Mouse (Mus musculus) small intestine, adult 2 months (tissue): ENCODE data around the gene Olfr65. TPM values are rescaled to one million over a fixed set of nuclear protein-coding genes. Genes with fewer than 3 reads are reported as not detected.

ENCODE experiments used
- H3K27ac ChIP-seq: fragments of 200-500 bp; 2 replicates; pipeline ENCODE4 v1.5.1; 2012; ENCODE audit warnings: low read depth, low read length, control low read depth, inconsistent platforms; ENCODE audit not compliant: insufficient read depth
- H3K27me3 ChIP-seq: fragments of 200-500 bp; 2 replicates; pipeline ENCODE4 v1.6.1; 2012; ENCODE audit warnings: mild to moderate bottlenecking, moderate library complexity, low read length, inconsistent platforms; ENCODE audit not compliant: control insufficient read depth, insufficient read depth
- H3K36me3 ChIP-seq: fragments of 200-500 bp; 2 replicates; pipeline ENCODE4 v1.6.1; 2012; ENCODE audit warnings: mild to moderate bottlenecking, low read length, control low read depth, inconsistent platforms; ENCODE audit not compliant: control insufficient read depth, insufficient read depth
- H3K4me1 ChIP-seq: fragments of 200-500 bp; 2 replicates; pipeline ENCODE4 v1.6.1; 2012; ENCODE audit warnings: low read length, inconsistent platforms, mixed read lengths; ENCODE audit not compliant: control insufficient read depth, insufficient read depth, insufficient read length
- H3K4me3 ChIP-seq: fragments of 200-500 bp; 2 replicates; pipeline ENCODE4 v1.5.1; 2012; ENCODE audit warnings: low read depth, mild to moderate bottlenecking, control low read depth, inconsistent platforms, low read length, moderate library complexity
- CTCF ChIP-seq: fragments of 200-500 bp; IDR thresholded peaks from 2 replicates; pipeline ENCODE4 v1.5.1; 2012; ENCODE audit warnings: low read depth, mild to moderate bottlenecking, control low read depth, inconsistent platforms, low read length, moderate library complexity, mixed read lengths; ENCODE audit not compliant: insufficient replicate concordance, insufficient read length; ENCODE audit errors: extremely low read depth
- POLR2A ChIP-seq: fragments of 200-500 bp; IDR thresholded peaks from 2 replicates; pipeline ENCODE4 v1.6.1; 2012; ENCODE audit warnings: low read depth, mild to moderate bottlenecking, control low read depth, inconsistent platforms, low read length, moderate library complexity
- WGBS: fragments of 180-500 bp; shearing (Covaris S2); methylation state at CpG from one replicate; pipeline ENCODE4 v1.1.7; 2018; 5-methylcytosine and 5-hydroxymethylcytosine counted together
- polyA plus RNA-seq: library from polyadenylated mRNA; depleted of rRNA; stranded (reverse); fragments of >200 nt; gene quantifications from 2 replicates; pipeline ENCODE4 v1.2.3, GENCODE M21; 2012; rRNA removed

Olfr65 gene
- polyA plus RNA-seq, 1 experiment = not detected

GRCm38 (mm10) chr7:103928525-103928924 lies 25.2 kb downstream of the Olfr65 start, which contains the start of gene Olfr631:
Olfr631 (plus strand) TSS chr7:103928825.
- no peaks in the 10 kb centered on the region for H3K36me3 ChIP-seq
- H3K4me3 ChIP-seq = no peak within 1 kb of the TSS
- TF ChIP-seq CTCF (no peak), POLR2A (no peak)
- H3K27me3 ChIP-seq = no peaks in the 10 kb centered on the region
- no peaks in the 10 kb centered on the region for H3K4me1 ChIP-seq
- no peak within 1 kb of the TSS for H3K27ac ChIP-seq

GRCm38 (mm10) chr7:103934264-103934663 lies 31.0 kb downstream of the Olfr65 start, which contains the start of gene Olfr632:
Olfr632 (plus strand) TSS chr7:103934347.
- TF ChIP-seq POLR2A (no peak), CTCF (no peak)
- Histone ChIP-seq H3K4me1 (no peaks in the 10 kb centered on the region), H3K4me3 (no peak within 1 kb of the TSS), H3K27ac (no peak within 1 kb of the TSS), H3K27me3 (no peaks in the 10 kb centered on the region), H3K36me3 (no peaks in the 10 kb centered on the region)
- 67% methylated on average over 2 of the region's 2 CpGs for WGBS

GRCm38 (mm10) chr7:103942730-103943129 lies 39.4 kb downstream of the Olfr65 start:
- Histone ChIP-seq H3K27me3 (no peaks in the 10 kb centered on the region), H3K4me3 (no peak overlapping the region), H3K36me3 (no peaks in the 10 kb centered on the region), H3K27ac (no peak overlapping the region), H3K4me1 (no peaks in the 10 kb centered on the region)
- WGBS = 16% methylated on average over 2 of the region's 2 CpGs
- TF ChIP-seq POLR2A (no peak), CTCF (peak; percentile 53; the same call in 1 of the 2 replicates)

- no peak for TF ChIP-seq POLR2A
- no peak for TF ChIP-seq CTCF
- H3K27me3 ChIP-seq = no peaks in the 10 kb centered on the region
Measured at GRCm38 (mm10) chr7:103944137-103944536, 40.9 kb downstream of the Olfr65 start, which contains the start of gene Olfr633. Olfr633 (plus strand) TSS chr7:103944437.

More at GRCm38 (mm10) chr7:103944137-103944536, 40.9 kb downstream of the Olfr65 start, which contains the start of gene Olfr633:
- Histone ChIP-seq H3K27ac (no peak within 1 kb of the TSS), H3K4me3 (no peak within 1 kb of the TSS), H3K4me1 (no peaks in the 10 kb centered on the region), H3K36me3 (no peaks in the 10 kb centered on the region)

Other genes with a start within 250 kb of the Olfr65 start
- not detected in 2 replicates for gene Olfr623, start 239.8 kb upstream of the Olfr65 start, polyA plus RNA-seq
- gene Olfr624, start 232.3 kb upstream of the Olfr65 start, polyA plus RNA-seq = not detected in 2 replicates
- gene Olfr625-ps1, start 220.8 kb upstream of the Olfr65 start, polyA plus RNA-seq = not detected in 2 replicates
- not detected in 2 replicates for gene Olfr243, start 188.8 kb upstream of the Olfr65 start, polyA plus RNA-seq
- not detected in 2 replicates for gene Olfr628, start 173.1 kb upstream of the Olfr65 start, polyA plus RNA-seq
- gene Olfr629, start 158.5 kb upstream of the Olfr65 start, polyA plus RNA-seq = not detected in 2 replicates
- gene Olfr630, start 146.2 kb upstream of the Olfr65 start, polyA plus RNA-seq = not detected in 2 replicates
- not detected in 2 replicates for gene Olfr69, start 131.9 kb upstream of the Olfr65 start, polyA plus RNA-seq
- not detected in 2 replicates for gene Olfr68, start 123.8 kb upstream of the Olfr65 start, polyA plus RNA-seq
- not detected in 2 replicates for gene Olfr67, start 111.7 kb upstream of the Olfr65 start, polyA plus RNA-seq
- 7.2 and 8.9 TPM in 2 replicates for gene Hbb-bt, start 89.5 kb upstream of the Olfr65 start, polyA plus RNA-seq
- 59.9 and 74.9 TPM in 2 replicates for gene Hbb-bs, start 75.4 kb upstream of the Olfr65 start, polyA plus RNA-seq
- gene Hbb-bh2, start 63.0 kb upstream of the Olfr65 start, polyA plus RNA-seq = not detected in 2 replicates
- gene Hbb-bh1, start 60.3 kb upstream of the Olfr65 start, polyA plus RNA-seq = not detected in 2 replicates
- gene Hbb-y, start 50.3 kb upstream of the Olfr65 start, polyA plus RNA-seq = not detected in 2 replicates
- not detected in 2 replicates for gene Olfr66, start 17.2 kb upstream of the Olfr65 start, polyA plus RNA-seq
- gene Olfr64, start 9.0 kb upstream of the Olfr65 start, polyA plus RNA-seq = not detected in 2 replicates
- gene Olfr631, start 25.3 kb downstream of the Olfr65 start, polyA plus RNA-seq = not detected in 2 replicates
- not detected in 2 replicates for gene Olfr632, start 30.9 kb downstream of the Olfr65 start, polyA plus RNA-seq
- not detected in 2 replicates for gene Olfr633, start 41.0 kb downstream of the Olfr65 start, polyA plus RNA-seq
- not detected in 2 replicates for gene Olfr635, start 67.7 kb downstream of the Olfr65 start, polyA plus RNA-seq
- gene Olfr638, start 95.3 kb downstream of the Olfr65 start, polyA plus RNA-seq = not detected in 2 replicates
- gene Olfr639, start 113.8 kb downstream of the Olfr65 start, polyA plus RNA-seq = not detected in 2 replicates
- not detected in 2 replicates for gene Olfr640, start 122.1 kb downstream of the Olfr65 start, polyA plus RNA-seq
- not detected in 2 replicates for gene Olfr641, start 132.0 kb downstream of the Olfr65 start, polyA plus RNA-seq
- gene Olfr642, start 149.2 kb downstream of the Olfr65 start, polyA plus RNA-seq = not detected in 2 replicates
- gene 4930516K23Rik, start 158.0 kb downstream of the Olfr65 start, polyA plus RNA-seq = not detected in 2 replicates
- not detected in 2 replicates for gene Olfr644, start 168.4 kb downstream of the Olfr65 start, polyA plus RNA-seq
- not detected in 2 replicates for gene Olfr645, start 182.0 kb downstream of the Olfr65 start, polyA plus RNA-seq
- not detected in 2 replicates for gene Olfr646, start 201.4 kb downstream of the Olfr65 start, polyA plus RNA-seq
- not detected in 2 replicates for gene Ubqln5, start 226.3 kb downstream of the Olfr65 start, polyA plus RNA-seq
- not detected in 2 replicates for gene Olfr643, start 233.9 kb downstream of the Olfr65 start, polyA plus RNA-seq
- not detected in 2 replicates for gene Ubqln3, start 239.8 kb downstream of the Olfr65 start, polyA plus RNA-seq
- not detected in 2 replicates for gene Ubqlnl, start 247.1 kb downstream of the Olfr65 start, polyA plus RNA-seq